Mouse (Mus musculus) midbrain, embryonic 13.5 days (tissue): Measurements from ENCODE around the gene Col6a1. TPM values are rescaled to one million over a fixed set of nuclear protein-coding genes. Genes with fewer than 3 reads are reported as not detected.

Source experiments
- ATAC-seq: fragments of 200-750 bp; cut with Nextera tagmentation; 2 replicates; pipeline ENCODE4 v1.8.0; 2017; ENCODE audit warnings: mild to moderate bottlenecking, moderate TSS enrichment, moderate library complexity
- H3K27ac ChIP-seq: fragments of 300-500 bp; sonication (generic); 2 replicates; pipeline ENCODE4 v1.5.1; 2015; ENCODE audit warnings: inconsistent platforms, mild to moderate bottlenecking, moderate library complexity
- H3K27me3 ChIP-seq: fragments of 300-500 bp; sonication (generic); 2 replicates; pipeline ENCODE4 v1.6.1; 2015; ENCODE audit warnings: mild to moderate bottlenecking, inconsistent platforms
- H3K36me3 ChIP-seq: fragments of 300-500 bp; sonication (generic); 2 replicates; pipeline ENCODE4 v1.6.1; 2015; ENCODE audit warnings: mild to moderate bottlenecking, inconsistent platforms
- H3K4me1 ChIP-seq: fragments of 300-500 bp; sonication (generic); replicated peaks from 2 replicates; pipeline ENCODE4 v1.6.1; 2015; ENCODE audit warnings: inconsistent platforms
- H3K4me2 ChIP-seq: fragments of 300-500 bp; sonication (generic); replicated peaks from 2 replicates; pipeline ENCODE4 v1.6.1; 2015; ENCODE audit warnings: moderate library complexity, mild to moderate bottlenecking, inconsistent platforms
- H3K4me3 ChIP-seq: fragments of 300-500 bp; sonication (generic); replicated peaks from 2 replicates; pipeline ENCODE4 v1.5.1; 2015; ENCODE audit warnings: mild to moderate bottlenecking, inconsistent platforms
- H3K9ac ChIP-seq: fragments of 300-500 bp; sonication (generic); replicated peaks from 2 replicates; pipeline ENCODE4 v1.6.1; 2015; ENCODE audit warnings: mild to moderate bottlenecking, inconsistent platforms
- H3K9me3 ChIP-seq: fragments of 300-500 bp; sonication (generic); 2 replicates; pipeline ENCODE4 v1.6.1; 2016; ENCODE audit warnings: mild to moderate bottlenecking, inconsistent platforms
- WGBS: fragments of 180-500 bp; shearing (Covaris S2); methylation state at CpG from one replicate; pipeline ENCODE4 v1.1.7; 2015; 5-methylcytosine and 5-hydroxymethylcytosine counted together
- polyA plus RNA-seq: library from polyadenylated mRNA; unstranded; fragments of >200 nt; fragmentation: Nextera tagmentation; extraction: Ambion mirVana; gene quantifications from 2 replicates; pipeline ENCODE4 v1.2.1, GENCODE M21; 2015

Col6a1 gene
- polyA plus RNA-seq, 1 experiment from 2014 or later: 12.7 TPM

DNA sequence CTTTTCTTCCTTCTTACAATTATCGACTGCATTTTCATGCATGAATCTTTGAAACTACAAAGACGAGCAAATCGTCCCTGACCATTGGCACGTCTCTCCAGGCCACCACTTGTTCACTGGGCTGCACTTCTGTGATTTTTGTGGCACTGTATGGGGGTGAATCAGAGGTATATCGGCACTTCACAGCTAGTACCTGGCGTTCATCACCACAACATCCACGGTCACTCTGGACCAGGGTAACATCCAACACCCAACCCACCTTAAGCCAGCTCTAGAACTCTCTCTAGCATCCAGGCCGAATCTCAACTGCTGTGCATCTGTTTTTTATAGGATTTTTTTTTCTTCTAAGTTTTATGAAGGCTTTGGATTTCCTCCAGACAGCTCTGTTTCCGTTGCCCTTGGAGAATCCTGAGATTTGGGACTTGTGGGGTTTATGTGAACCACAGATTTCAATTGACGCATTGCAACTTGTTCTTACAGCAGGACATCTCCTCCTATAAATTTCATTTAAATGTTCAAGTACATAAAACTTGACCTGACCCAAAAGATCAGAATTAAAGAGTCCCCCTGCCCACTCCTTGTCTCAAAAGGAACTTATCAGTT is 30.6 kb downstream of the Col6a1 start:
- Histone ChIP-seq H3K36me3 (no peaks in the 10 kb centered on the region), H3K9me3 (no peaks in the 10 kb centered on the region), H3K27ac (no peak overlapping the region), H3K4me2 (no peak overlapping the region), H3K9ac (no peak overlapping the region), H3K27me3 (no peaks in the 10 kb centered on the region), H3K4me1 (no peaks in the 10 kb centered on the region), H3K4me3 (no peak overlapping the region)
- ATAC-seq: no peak
- WGBS: 85% methylated on average over 10 of the region's 10 CpGs

DNA sequence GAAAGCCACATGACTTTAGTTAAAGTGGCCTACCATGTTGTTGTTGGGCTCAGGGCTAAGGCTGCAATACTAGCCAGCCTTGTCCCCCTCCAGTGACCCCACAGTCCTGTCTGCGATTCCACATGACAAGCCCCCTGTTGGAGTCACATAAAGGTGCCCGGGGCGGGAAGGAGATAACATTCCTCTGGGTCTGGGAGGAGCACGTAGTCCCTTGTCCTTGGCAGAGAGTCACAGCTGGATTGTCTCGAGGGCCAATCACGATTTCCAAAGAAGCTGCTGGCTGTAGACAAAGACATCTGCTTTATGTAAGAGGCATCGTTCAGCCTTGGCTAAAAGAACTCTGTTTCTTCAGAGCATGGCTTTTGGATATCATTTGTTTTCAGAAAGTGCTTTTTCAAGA is 31.2 kb downstream of the Col6a1 start:
- no peak overlapping the region for H3K27ac ChIP-seq

DNA sequence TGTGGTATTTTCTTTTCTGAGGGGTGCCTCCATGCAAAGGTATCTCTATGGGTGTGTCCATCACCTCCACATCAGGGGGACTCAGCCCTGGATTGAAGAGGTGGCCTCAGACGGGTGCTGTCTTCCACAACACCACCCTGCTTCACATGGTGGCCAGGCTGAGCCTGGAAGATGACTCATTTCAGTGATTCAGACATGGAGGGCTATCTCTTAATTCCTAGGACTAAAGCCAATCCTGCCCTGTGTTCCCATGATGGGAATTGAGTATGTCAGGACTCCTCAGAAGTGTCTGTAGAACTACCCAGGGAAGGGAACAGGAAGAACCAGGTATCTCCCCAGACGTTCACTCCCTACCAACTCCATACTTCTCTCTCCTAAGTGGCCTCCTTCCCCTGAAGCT is 32.5 kb downstream of the Col6a1 start:
- H3K4me2 ChIP-seq: no peak overlapping the region
- no peaks in the 10 kb centered on the region for H3K4me1 ChIP-seq
- H3K9me3 ChIP-seq: no peaks in the 10 kb centered on the region
- ATAC-seq: no peak
- WGBS: 70% methylated on average over 2 of the region's 2 CpGs
- no peaks in the 10 kb centered on the region for H3K27me3 ChIP-seq
- H3K27ac ChIP-seq: no peak overlapping the region
- no peak overlapping the region for H3K4me3 ChIP-seq
- no peaks in the 10 kb centered on the region for H3K36me3 ChIP-seq
- H3K9ac ChIP-seq: no peak overlapping the region

More for the DNA sequence above, 31.2 kb downstream of the Col6a1 start:
- Histone ChIP-seq H3K4me1 (no peaks in the 10 kb centered on the region), H3K9me3 (no peaks in the 10 kb centered on the region), H3K4me3 (no peak overlapping the region), H3K4me2 (no peak overlapping the region), H3K36me3 (no peaks in the 10 kb centered on the region), H3K9ac (no peak overlapping the region), H3K27me3 (no peaks in the 10 kb centered on the region)
- ATAC-seq: no peak
- 44% methylated on average over 7 of the region's 7 CpGs for WGBS

DNA sequence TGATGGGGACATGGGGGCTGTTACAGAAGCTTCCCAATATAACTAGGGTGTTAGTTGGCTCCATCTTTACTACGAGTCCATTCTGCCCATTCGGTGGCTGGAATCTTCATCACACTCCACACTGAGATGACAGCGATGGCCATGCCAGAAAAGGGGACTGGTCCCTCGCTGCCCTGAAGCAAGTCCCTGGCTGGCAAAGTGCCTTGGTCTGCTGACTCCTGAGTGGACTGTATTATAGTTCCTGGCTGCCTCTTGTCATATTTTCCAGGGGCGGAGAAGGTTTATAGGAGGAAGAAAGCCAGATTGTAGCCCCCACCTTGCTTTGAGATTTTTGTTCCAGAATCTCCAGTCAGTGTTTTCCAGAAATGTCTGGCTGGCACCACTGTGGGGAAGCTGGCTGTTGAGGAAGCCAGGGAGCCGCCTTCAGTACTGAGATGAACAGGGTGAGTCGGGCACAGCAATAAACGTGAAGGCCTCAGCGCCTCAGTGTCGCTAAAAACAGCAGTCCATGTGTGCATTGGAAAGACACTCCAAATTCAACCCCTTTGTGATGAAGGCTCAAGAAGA is 40.4 kb downstream of the Col6a1 start:
- WGBS: 95% methylated on average over 10 of the region's 10 CpGs
- Histone ChIP-seq H3K27ac (no peak overlapping the region), H3K36me3 (no peaks in the 10 kb centered on the region), H3K9ac (no peak overlapping the region), H3K9me3 (no peaks in the 10 kb centered on the region), H3K4me1 (no peaks in the 10 kb centered on the region), H3K27me3 (no peaks in the 10 kb centered on the region), H3K4me2 (no peak overlapping the region), H3K4me3 (no peak overlapping the region)
- no peak for ATAC-seq

DNA sequence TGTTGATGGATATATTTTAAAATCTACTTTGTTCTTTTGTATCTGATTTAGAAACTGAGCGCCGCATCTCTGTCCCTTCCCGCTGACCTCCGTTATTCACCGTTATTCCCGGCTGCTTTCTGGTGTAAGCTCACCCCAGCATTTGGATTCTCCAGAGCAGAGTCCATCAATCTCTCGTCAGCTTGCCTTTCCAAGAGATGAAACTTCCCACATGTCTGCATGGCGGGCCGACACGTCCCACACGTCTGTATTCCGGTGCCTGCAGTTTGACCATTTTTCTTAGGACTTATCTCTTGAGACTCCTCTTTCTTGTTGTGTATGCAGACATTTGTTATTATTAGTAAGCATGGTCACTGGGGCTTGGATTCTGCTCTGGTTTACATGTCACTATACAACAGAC is 42.0 kb downstream of the Col6a1 start:
- Histone ChIP-seq H3K27me3 (no peaks in the 10 kb centered on the region), H3K4me3 (no peak overlapping the region), H3K9ac (no peak overlapping the region), H3K4me1 (no peaks in the 10 kb centered on the region), H3K9me3 (no peaks in the 10 kb centered on the region), H3K4me2 (no peak overlapping the region), H3K36me3 (no peaks in the 10 kb centered on the region), H3K27ac (no peak overlapping the region)
- no peak for ATAC-seq
- 81% methylated on average over 12 of the region's 12 CpGs for WGBS

DNA sequence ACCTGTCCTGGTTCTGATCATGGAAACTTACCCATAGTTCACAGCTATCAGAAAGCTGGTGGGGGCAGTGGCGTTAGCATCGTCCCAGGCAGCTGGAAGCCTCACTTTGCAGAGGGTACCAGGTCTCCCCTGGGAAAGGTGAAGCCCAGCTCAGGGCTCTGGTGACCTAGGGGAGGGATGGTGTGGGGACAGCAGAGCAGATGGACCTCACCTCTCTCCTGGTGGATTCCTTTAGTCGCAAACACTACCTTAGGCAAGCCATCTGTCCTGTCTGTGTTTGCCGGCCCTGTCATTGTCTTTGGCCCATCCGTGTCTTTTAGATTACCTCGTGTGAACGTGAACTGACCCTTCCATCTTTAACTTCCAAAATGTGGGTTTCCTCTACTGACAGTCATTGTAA is 42.5 kb downstream of the Col6a1 start:
- 49% methylated on average over 7 of the region's 7 CpGs for WGBS

DNA sequence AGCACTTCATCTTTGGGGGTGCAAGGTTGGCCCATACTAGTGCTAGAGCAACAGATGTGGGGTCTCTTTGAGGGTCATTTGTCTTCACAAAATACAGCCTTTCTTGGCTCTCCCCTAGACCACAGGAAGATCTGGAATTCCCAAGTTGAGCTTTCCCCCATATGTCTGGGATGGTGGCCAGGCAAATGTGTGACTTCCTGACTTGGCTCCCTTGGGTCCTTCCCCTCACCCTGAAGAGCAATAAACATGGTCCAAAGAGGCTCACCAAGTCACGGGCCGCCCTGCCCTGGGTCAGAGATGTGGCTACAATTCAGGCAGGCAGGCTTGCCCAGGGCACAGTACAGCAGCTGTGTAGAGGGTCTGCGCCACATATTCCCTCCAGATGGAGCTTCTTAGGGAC is 44.1 kb downstream of the Col6a1 start:
- H3K4me1 ChIP-seq: no peaks in the 10 kb centered on the region

More for the DNA sequence above, 42.5 kb downstream of the Col6a1 start:
- Histone ChIP-seq H3K4me3 (no peak overlapping the region), H3K27ac (no peak overlapping the region), H3K27me3 (no peaks in the 10 kb centered on the region), H3K9ac (no peak overlapping the region), H3K4me1 (no peaks in the 10 kb centered on the region), H3K9me3 (no peaks in the 10 kb centered on the region), H3K4me2 (no peak overlapping the region), H3K36me3 (no peaks in the 10 kb centered on the region)
- ATAC-seq: no peak

DNA sequence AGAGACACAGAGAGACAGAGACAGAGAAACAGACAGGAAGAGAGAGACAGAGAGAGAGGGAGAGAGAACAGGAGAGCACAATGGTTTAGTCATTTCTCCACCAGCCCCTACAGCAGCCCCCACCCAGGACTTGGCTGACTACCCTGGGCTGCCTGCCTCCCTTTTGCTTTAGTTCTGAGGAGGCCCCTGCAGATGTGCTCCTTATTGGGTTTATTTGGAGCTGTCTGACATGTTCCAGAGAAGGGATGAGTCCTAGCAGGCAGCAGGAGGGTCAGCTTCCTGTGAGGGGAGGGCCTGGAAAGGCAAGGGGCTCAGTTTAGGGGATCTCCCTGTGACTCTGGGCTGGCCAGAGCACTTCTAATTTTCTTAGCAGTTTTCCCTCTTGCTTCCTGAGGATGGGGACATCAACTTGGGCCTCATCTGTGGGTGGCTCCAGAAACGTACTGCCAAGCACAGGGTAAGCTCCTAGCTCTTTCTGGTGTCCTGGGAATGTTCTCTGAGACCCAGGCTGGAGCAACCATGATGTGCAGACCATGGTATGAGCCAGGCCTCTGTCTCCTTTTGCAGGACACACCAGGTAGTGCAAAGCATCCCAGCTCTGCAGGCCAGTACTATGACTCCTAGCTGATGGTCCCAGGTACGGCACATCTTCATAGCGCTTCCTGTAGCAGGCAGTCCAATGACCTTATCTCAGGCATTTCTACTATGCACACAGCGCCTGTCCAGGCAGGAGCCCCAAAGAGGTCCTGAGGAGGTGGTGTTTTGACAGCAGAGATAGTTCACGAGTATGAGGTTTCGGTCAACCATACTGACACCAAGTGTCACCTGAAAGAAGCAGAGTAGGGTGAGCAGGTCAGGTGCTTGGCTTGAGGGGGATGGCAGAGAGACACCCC is 45.0 kb downstream of the Col6a1 start:
- Histone ChIP-seq H3K9ac (no peak overlapping the region), H3K27ac (no peak overlapping the region), H3K9me3 (no peaks in the 10 kb centered on the region), H3K4me1 (no peaks in the 10 kb centered on the region), H3K27me3 (no peaks in the 10 kb centered on the region), H3K36me3 (no peaks in the 10 kb centered on the region), H3K4me3 (no peak overlapping the region), H3K4me2 (no peak overlapping the region)
- no peak for ATAC-seq
- 90% methylated on average over 6 of the region's 6 CpGs for WGBS

More for the DNA sequence above, 44.1 kb downstream of the Col6a1 start:
- Histone ChIP-seq H3K4me2 (no peak overlapping the region), H3K36me3 (no peaks in the 10 kb centered on the region), H3K27ac (no peak overlapping the region), H3K9ac (no peak overlapping the region), H3K27me3 (no peaks in the 10 kb centered on the region), H3K4me3 (no peak overlapping the region), H3K9me3 (no peaks in the 10 kb centered on the region)
- 95% methylated on average over 3 of the region's 3 CpGs for WGBS
- no peak for ATAC-seq

DNA sequence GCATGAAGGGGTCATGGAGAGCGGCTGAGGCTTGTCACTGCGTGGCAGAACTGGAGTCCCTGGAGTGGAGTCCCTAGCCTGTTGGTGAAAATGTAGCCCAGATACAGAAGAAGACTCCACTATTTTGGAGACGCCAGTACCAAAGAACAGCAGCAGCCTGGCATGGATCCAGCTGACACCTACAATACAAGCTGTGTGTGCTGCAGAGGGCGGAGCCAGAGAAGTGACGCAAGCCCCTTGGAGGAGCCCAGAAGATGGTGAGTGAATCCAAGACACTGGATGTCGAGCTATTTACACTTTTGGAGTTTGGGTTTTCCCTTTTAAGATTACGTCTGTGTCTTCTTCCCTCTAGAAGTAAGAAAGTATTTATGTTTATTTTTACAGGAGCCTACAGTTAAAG is 47.8 kb downstream of the Col6a1 start:
- WGBS: 74% methylated on average over 7 of the region's 7 CpGs
- no peak overlapping the region for H3K4me3 ChIP-seq
- H3K9ac ChIP-seq: no peak overlapping the region
- H3K36me3 ChIP-seq: no peaks in the 10 kb centered on the region
- H3K4me1 ChIP-seq: no peaks in the 10 kb centered on the region
- no peak for ATAC-seq
- no peaks in the 10 kb centered on the region for H3K9me3 ChIP-seq
- no peak overlapping the region for H3K27ac ChIP-seq
- no peak overlapping the region for H3K4me2 ChIP-seq
- no peaks in the 10 kb centered on the region for H3K27me3 ChIP-seq

DNA sequence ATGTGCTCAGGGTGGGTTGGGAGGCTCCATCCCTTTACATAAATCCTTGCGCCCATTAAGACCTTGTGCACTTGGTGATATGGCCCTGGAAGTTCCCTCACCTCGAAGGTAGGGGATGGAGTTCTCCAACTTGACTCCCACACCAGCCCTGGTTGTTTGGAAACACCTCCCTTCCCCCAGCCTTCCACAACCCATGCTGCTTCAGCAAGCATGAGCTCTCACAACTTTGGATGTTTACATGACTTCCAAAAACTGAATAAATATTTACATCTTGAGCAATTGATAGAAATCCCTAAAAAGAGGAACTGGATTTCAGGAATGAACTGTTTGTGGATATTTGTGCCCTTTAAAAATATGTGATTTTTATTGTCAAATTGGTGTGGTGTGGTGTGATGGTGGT is 50.7 kb downstream of the Col6a1 start:
- Histone ChIP-seq H3K36me3 (no peaks in the 10 kb centered on the region), H3K4me1 (no peaks in the 10 kb centered on the region), H3K27ac (no peak overlapping the region), H3K4me2 (no peak overlapping the region), H3K9me3 (no peaks in the 10 kb centered on the region), H3K9ac (no peak overlapping the region), H3K4me3 (no peak overlapping the region), H3K27me3 (no peaks in the 10 kb centered on the region)
- no peak for ATAC-seq
- 88% methylated on average over 2 of the region's 2 CpGs for WGBS

DNA sequence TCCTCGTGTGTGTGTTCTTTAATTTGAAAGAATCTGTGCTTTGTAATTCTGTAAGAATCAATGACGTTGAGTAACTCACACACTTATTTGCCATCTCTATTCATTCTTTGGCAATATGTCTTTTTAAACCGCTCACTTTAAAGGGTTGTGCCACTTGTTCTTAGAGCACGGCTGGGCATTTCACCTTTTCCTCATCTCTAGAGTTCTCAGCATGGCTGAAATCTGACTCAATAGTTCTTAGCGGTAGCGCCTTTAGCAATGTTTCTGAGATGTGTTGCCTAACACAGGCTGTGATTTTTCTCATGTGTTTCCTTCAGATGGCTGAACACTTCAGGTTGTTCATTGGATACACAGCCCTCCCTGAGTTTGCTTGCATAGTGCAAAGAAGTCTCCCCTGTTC is 51.4 kb downstream of the Col6a1 start:
- ATAC-seq: no peak
- H3K9ac ChIP-seq: no peak overlapping the region
- 83% methylated on average over 6 of the region's 6 CpGs for WGBS
- no peaks in the 10 kb centered on the region for H3K36me3 ChIP-seq
- no peak overlapping the region for H3K27ac ChIP-seq
- no peaks in the 10 kb centered on the region for H3K27me3 ChIP-seq
- H3K4me2 ChIP-seq: no peak overlapping the region
- no peaks in the 10 kb centered on the region for H3K9me3 ChIP-seq
- H3K4me1 ChIP-seq: no peaks in the 10 kb centered on the region
- H3K4me3 ChIP-seq: no peak overlapping the region

DNA sequence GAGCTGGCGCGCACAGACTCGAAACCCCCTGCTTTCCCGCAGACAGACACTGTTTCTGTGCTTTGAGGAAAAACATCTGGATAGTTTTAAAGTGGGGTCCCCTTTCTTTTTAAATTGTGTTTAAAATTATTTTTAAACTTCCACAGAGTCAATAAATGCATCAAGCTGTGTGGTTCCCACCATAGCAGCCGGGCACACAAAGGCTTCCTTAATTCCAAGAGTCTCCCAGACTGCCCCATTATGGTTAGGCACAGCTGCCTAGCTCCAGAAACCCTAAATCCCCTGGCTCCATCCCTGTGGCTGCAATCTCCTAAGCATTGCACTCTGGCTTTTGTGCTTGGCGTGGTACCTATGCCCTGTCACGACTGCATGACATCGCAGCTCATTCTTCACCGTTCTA is 54.0 kb downstream of the Col6a1 start:
- Histone ChIP-seq H3K4me3 (no peak overlapping the region), H3K9ac (no peak overlapping the region), H3K4me1 (no peaks in the 10 kb centered on the region), H3K36me3 (no peaks in the 10 kb centered on the region), H3K27me3 (no peaks in the 10 kb centered on the region), H3K9me3 (no peaks in the 10 kb centered on the region), H3K4me2 (no peak overlapping the region), H3K27ac (no peak overlapping the region)
- WGBS: 86% methylated on average over 9 of the region's 9 CpGs
- no peak for ATAC-seq
